Mouse (Mus musculus): Measurements from ENCODE around the gene Ssxb2.
"Not testable (repeated sequence)": the region's sequence is repeated elsewhere in the genome, so short reads cannot be mapped to it uniquely, and the experiment has no call there.

The Ssxb2 gene

GRCm38 (mm10) chrX:8461626-8462025, at the start of gene Ssxb2:
TSS of gene Ssxb2 (minus strand) at chrX:8461726.
- in situ Hi-C loops (cut with MboI; ENCODE audit: low sequenced_read_pairs), result not testable (repeated sequence)

GRCm38 (mm10) chrX:8413005-8413404, 48.5 kb downstream of the Ssxb2 start, which contains the start of gene Ssxb1:
TSS of gene Ssxb1 (plus strand) at chrX:8413305.
- in situ Hi-C loops (cut with MboI; ENCODE audit: low sequenced_read_pairs), result not testable (repeated sequence)
